Mouse (Mus musculus) urinary bladder, postnatal 36 days (tissue): ENCODE data around the gene Cby1.

Source experiments
- DNase-seq, 2 experiments: peaks; one replicate each; pipeline ENCODE4 v3.0.0; 2022; ENCODE audit warnings: low spot score in 2 of 2, mixed read lengths in 1 of 2

Gene Cby1

DNA sequence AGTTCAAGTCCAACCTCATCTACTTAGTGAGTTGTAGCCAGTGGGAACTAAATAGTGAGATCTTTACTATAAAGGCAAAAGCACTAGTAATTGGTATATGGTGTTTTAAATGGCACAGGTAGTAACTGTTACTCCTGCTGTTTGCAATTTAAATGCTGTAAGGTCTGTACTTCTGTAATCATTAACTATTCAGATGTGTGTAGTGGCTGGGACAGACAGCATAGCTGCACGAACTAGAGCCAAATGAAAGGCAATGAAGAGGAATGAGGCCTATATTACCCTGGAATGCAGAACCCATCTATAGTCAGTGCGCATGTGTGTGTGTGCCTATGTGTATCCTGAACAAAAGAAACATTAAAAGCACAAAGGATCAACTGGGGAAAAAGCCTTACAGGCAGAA, 18.9 kb downstream of the Cby1 start:
- DNase-seq = no peak

- no peak for DNase-seq
Observed at GRCm38 (mm10) chr15:79681973-79682372, 23.0 kb downstream of the Cby1 start.

DNA sequence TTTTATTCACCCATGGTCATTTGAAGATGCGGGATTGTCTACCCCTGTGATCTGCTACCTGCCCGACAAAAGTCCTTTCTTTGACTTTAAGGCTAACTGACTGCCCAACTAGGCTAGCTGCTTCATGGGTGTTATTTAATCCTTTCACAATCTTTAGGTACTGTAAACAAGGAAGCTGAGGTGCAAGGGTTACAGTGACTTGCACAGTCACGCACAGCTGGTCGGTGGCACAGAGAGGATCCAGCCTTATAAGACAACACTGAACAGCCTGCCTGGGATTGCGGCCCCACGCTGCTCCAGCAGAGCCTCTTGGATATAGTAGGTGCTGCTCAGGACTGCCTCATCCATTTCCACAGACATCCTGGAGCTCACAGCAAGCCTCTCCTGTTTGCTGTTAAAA, 24.1 kb downstream of the Cby1 start:
- DNase-seq = no peak

- DNase-seq = peak; percentile 26 to 42
Observed at GRCm38 (mm10) chr15:79683707-79684465, 24.9 kb downstream of the Cby1 start.

DNA sequence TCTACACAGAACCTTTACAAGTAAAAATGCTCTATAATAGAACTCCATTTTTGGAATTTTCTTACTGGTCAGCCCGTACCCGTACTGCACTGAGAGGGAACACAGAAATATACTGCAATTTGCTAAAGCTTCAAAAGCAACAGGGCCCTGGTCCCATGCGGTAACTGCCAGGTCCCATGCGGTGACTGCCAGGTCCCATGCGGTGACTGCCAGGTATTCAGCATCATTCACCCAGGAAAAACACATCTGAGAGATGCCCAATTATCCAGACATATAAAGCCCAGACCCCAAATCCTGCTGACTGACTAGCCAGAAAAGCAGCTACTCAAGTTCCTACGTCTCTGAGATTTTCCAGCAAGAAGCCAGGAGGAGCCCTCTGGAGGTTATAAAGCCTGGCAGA, 25.6 kb downstream of the Cby1 start:
- DNase-seq = no peak

DNA sequence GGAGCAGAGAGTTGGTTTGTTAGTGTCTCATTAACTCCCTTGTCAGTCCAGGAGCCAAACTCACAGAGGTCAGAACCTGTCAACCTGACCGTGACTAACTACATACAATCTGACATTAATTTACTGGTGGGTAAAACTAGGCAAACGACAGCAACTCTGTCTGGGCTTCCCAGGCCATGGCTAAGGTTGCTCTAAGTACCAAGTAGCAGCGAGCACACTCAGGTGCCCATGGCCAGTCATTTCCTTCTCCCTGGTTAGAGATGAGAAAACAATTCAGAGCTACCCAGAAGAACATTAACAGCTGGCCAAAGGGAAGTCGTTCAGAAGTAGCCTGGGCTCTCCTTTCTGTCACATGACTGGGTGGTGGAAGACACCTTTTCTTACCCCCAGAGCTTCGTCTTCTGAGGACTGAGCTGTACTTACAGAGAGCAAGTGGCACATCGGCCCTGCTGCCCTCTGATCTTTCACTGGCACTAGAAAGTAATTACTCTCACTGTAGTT, 26.2 kb downstream of the Cby1 start:
- DNase-seq = no peak

- no peak for DNase-seq
Observed at GRCm38 (mm10) chr15:79686046-79686869, 27.3 kb downstream of the Cby1 start.

GRCm38 (mm10) chr15:79687175-79687574, 28.2 kb downstream of the Cby1 start:
- no peak for DNase-seq

DNA sequence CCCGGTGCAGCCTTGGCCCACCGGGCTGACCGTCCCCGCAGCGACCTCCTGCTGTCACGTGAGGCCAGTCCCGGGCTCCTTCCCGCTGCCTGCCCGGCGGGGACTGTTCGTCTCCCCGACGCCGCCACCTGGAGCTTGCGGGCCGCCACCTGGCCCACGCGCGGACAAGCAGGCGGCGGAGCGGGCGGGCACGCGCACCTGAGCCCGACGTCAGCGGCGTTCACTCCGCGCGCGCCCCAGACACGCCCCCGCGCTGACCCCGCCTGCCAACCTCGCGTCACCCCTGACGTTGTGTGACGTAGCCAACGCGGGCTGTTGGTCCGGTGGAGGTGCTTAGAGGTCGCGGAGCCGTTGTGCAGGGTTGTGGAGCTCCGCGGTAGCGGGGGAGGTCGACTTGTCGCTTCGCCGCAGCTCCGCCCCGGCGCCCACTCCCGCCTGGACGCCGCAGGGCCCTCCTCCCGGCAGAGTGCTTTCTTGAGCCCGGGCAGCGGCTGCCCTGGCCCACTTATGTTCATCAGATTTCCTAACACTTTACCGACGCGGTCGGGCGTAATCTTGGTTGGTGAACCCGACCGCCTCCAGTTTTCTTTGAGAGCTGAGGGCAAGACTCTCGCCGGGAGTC, 28.8 kb downstream of the Cby1 start, which contains the start of gene Josd1:
Josd1 (minus strand) TSS at position 274 of the 622 bp plus-strand sequence.
- peak; percentile 97 to 98 for DNase-seq

DNA sequence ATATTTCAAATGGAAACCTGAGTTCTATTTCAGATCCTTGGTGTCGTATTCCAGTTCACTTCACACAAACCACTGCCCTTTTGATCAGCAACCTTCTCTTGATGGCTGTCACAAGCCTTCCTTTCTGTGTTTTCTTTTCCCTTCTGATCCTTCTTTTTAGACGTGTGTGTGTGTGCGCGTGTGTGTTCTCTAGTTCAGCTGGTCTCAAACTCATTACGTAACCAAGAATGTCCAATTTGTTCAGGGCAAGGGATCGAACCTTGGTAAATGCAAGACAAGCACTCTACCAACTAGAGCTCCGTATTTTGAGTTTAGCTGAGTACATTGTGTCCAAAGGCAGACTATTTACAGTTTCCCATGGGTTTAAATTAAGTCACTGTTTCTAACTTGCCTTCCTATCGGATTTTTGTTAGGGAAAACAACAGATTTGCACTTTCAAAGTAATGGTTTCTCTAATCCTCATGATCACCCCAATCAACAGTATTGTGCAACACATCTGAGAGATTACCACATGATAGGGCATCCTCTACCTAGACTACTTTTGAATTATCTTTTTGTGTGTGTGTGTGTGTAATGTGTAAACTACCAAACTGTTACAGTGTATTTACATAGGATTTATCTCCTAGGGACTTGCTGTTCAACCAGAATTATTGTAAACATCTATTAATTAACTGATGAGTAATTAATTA, 29.4 kb downstream of the Cby1 start:
- DNase-seq = no peak

DNA sequence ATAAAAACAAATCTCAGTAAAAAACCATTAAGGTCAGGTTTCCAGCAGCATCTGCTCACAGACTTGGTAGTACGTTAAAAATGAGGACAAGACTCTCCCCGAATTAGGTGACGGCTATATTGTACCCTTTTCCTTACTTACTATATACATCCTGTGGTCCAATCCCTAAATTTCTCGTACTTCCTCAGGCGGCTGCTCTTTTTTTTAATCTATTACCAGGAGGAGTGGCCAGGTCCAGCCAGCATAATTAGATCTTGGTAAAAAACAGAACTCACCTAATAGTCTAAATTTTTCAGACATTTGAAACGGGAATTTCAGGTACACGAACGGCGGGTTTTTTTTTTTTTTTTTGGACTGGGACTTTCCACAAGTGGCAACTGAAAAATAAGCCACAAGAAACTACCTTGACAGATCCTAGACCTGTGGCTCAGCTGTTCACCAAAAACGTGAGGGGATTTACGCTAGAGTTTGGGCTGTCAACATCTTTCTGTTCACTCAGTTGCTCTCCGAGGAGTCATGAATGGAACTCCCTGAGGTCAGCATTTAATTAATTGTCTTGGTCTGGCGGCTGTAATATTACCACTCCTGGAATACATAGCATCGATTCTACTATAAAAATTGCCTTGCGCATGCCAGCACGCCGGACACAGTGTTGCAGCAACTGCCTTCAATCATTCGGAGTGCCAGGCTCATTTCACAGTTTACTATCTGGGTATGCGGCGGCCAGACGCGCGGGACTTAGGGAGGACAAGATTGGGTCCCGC, 30.8 kb downstream of the Cby1 start:
- no peak for DNase-seq

GRCm38 (mm10) chr15:79690426-79691022, 31.5 kb downstream of the Cby1 start, which contains the start of gene Gtpbp1:
TSS of gene Gtpbp1 (plus strand) at chr15:79690845.
- DNase-seq = peak; percentile 93 to 97

- DNase-seq = no peak
Observed at GRCm38 (mm10) chr15:79691023-79691508, 32.1 kb downstream of the Cby1 start.

GRCm38 (mm10) chr15:79692334-79692733, 33.3 kb downstream of the Cby1 start:
- no peak for DNase-seq

GRCm38 (mm10) chr15:79693740-79694139, 34.7 kb downstream of the Cby1 start:
- DNase-seq = no peak

GRCm38 (mm10) chr15:79694512-79694911, 35.5 kb downstream of the Cby1 start:
- no peak for DNase-seq

- no peak for DNase-seq
Observed at GRCm38 (mm10) chr15:79695516-79695915, 36.5 kb downstream of the Cby1 start.

DNA sequence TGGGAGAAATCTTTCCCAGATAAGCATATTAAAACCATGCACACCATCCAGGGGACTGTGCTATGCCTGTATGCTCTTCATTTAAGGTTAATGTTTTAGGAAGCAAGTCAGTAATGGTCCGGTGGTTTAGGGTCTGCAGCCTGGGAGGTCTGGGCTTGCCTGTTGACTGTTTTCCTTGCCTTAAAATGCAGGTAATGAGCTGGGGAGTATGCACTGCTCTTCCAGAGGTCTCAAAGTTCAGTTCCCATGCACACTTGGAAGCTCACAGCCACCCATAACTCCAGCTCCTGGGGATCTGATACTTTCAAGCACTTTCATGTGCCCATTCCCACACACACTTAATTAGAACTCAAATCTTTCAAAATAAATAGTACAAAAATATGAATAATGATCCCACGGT, 37.5 kb downstream of the Cby1 start:
- DNase-seq = no peak

DNA sequence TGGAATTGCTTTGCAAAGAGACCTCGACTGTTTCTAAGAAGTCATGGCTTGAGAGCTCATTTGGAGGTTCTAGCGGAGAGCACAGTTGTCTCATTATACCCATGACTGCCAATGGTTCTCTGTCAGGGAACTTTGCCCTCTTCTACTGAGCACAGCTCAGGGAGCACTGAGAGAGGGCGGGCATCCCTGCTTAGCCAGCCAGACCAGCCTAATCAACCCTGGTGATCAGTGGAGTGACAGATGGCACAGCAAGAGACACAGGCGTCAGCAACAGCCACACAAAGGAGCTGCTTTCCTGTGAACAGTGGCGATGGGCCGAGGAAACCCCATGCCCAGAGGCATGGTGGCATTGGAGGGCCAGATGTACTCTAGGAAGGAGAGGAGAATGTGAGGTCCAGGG, 38.0 kb downstream of the Cby1 start:
- no peak for DNase-seq

GRCm38 (mm10) chr15:79697558-79698187, 38.7 kb downstream of the Cby1 start:
- DNase-seq = no peak
